Mouse (Mus musculus): ENCODE results near the gene Atf2.
"Not testable (repeated sequence)": the region's sequence is repeated elsewhere in the genome, so short reads cannot be mapped to it uniquely, and the experiment has no call there.

The Atf2 gene

DNA sequence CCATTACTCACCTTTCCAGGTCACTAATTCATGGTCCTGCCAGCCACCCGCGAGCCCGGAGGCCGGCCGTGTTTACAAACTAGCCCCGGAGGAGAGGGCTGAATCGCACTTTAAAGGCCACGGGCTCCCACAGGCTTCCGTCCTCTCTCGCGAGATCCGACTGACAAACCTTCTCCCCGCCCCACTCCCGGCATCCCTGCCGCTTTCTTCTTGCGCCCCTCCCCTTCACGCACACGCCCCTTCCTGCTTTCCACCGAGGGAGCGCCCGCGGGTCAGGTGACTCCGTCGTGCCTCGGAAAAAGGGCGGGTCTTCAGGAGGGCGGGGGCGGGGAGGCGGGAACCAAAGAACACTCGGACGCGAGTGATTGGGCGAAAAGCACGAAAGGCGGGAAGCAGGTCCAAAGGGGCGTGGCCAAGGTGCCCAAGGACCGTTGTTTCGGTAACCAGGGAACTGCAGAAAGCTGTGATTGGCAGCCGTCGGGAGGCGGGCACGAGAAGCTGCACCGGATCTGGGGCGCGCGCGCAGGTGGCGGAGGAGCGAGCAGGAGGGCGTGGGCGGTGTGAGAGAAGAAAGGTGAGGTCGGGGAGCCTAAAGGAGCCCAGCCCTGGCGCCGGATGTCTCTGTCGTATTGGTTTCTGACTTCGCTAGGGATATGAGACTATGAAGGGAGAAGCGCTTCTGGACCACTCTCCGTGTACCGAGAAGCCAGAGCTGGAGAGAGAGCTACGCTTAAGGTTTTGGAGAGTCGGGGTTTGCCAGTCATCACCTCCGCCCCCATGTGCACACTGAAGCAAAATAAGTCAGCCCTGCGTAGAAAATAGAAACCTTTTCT lies at the start of gene Atf2:
Atf2 (minus strand) TSS at position 176 of the 833 bp plus-strand sequence.
- peak; percentile 99 for DNase-seq (ENCODE audit: low read depth, low spot score)

- no peak for DNase-seq (ENCODE audit: low read depth, low spot score)
These were observed 48.8 kb upstream of the Atf2 start for GRCm38 (mm10) chr2:73941281-73941680.

GRCm38 (mm10) chr2:73940471-73940870 lies 48.0 kb upstream of the Atf2 start:
- no peak for DNase-seq (ENCODE audit: low read depth, low spot score)

GRCm38 (mm10) chr2:73938896-73939295 lies 46.5 kb upstream of the Atf2 start:
- DNase-seq (ENCODE audit: low read depth, low spot score): no peak

DNA sequence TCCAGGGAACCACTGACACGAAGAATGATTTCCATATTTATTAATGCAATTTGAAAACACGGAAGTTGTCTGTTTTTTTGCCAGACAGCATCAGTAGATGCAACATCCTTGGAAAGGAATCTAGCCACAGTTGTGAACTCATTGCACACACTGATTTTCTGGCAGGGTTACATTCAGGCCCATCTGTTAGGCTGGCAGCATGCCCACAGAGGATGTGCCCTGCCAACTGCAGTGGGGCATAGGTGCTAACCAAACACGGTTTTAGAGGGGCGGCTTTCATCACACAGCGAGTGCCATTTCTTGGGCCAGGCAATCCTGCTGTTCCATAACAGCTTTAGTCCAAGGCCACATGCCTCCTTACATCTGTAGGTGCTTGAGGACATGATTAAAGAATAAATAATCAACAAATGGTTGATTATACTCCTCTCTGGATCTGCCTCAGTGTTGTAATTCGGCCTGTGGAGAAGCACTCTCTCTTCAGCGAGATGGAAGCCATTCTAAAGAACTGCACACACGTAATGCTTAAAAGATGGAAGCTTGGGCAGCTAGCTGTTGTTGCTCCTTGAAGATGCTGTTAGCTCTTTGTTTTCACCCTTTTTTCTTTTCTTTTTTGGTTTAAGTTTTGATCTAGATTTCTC lies 40.4 kb upstream of the Atf2 start:
- no peak for DNase-seq (ENCODE audit: low read depth, low spot score)

- DNase-seq (ENCODE audit: low read depth, low spot score): no peak
These were observed 35.3 kb upstream of the Atf2 start for GRCm38 (mm10) chr2:73927711-73928110.

- no peak for DNase-seq (ENCODE audit: low read depth, low spot score)
These were observed 33.1 kb upstream of the Atf2 start for GRCm38 (mm10) chr2:73925539-73925938.

GRCm38 (mm10) chr2:73925089-73925488 lies 32.6 kb upstream of the Atf2 start:
- DNase-seq (ENCODE audit: low read depth, low spot score): no peak

DNA sequence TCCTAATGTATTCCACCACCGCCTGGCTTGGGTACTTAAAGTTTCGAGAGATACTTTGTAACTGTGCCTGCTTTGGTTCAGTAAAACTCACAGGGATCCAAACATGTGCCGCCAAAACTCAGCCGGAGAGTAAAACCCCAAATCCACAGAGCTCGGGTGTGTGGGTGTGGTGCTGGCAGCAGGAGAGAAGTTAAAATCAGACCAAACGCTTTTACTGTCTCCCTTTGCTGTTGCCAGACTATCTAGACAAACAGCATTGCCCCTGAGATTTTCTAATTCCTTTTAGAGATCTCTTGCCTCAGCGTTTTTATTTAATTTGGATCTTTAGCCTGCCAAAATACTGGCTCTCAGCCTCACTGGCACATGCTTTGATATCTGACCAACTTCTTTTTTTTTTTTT lies 27.2 kb upstream of the Atf2 start:
- no peak for DNase-seq (ENCODE audit: low read depth, low spot score)

DNA sequence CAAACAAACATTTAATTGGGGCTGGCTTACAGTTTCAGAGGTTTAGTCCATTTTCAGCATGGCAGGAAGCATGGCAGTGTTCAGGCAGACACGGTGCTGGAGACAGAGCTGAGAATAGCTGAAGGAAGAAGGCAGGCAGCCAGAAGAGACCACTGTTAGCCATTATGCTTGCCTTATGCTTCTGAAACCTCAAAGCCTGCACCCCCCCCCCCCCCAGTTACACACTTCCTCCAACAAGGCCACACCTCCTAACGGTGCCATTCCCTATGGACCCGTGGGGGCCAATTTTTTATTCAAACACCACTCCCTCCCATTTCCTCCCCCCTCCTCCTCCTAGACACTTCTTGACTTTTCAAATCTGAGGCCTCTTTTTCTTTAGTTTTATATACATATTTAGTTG lies 19.8 kb upstream of the Atf2 start:
- no peak for DNase-seq (ENCODE audit: low read depth, low spot score)

DNA sequence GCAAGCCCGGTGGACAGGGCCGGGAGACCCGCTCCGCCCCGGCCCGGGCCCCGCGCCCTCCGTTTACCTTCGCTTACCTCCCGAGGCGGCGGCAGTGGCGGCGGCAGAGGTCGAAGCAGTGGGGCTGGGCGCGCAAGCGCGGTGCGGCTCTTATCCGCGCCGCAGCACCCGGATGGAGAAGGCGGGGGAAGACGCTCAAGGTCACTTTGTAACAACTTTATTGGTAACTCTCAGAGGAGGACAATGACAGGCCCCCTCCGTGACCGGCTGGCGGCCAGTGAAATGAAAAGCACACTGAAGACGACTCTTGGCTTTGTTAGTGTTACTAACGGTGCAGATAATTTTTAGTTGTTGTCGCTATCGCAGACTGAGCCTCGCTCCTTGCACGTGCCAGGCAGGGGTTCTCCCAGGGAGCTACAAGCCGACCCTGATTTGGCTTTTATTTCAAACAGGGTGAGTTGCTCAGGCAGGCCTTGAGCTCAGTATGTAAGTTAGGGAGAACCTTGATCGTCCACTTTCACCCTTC lies 18.8 kb upstream of the Atf2 start, which contains the start of gene Atp5g3:
Atp5g3 (minus strand) TSS at position 152 of the 526 bp plus-strand sequence.
- peak; percentile 77 for DNase-seq (ENCODE audit: low read depth, low spot score)

DNA sequence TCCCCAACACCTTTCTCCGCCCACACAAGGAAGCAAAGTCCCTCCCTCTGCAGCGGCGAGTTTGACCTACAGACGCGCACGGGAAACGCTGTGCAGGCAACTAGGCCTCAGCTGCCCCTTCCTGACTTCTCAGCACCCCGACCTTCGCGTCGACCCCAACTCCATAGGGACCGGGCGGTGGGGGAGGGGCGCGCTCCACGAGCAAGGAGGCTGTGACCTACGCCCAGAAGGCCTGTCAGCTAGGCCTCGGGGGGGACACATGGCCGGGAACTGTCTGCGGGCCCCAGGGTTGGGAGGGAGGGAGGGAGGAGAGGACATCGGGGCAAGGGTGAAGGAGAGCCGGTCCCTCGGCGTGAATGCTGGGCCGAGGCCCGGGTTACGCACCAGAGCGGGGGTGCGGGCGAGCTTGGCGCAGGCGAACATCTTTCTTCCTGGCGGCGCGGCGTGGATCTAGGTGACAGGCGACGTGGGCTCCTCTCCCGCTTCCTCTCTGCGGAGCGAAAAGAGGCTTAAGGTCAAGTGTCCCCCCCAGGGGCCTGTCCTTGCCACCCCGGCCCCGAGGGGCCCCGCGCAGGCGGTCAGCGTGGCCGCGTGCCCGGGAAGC lies 18.2 kb upstream of the Atf2 start:
- peak; percentile 44 for DNase-seq (ENCODE audit: low read depth, low spot score)

DNA sequence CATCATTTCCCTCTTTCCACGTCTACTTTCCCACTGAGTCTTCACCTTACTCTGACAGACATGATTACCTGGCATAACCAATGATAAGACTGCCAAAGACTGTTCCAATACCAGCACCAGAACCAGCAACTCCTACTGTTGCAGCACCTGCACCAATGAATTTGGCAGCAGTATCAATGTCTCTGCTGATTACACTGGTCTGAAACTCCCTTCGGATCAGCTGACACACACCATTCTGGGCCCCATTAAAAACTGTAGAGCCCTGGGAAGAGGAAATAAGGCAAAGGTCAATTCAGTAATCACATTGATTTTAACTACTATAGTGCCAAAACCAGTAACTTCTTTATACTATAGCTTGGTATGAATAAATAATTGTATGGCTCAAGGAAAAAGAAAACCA lies 16.7 kb upstream of the Atf2 start:
- DNase-seq (ENCODE audit: low read depth, low spot score): no peak

DNA sequence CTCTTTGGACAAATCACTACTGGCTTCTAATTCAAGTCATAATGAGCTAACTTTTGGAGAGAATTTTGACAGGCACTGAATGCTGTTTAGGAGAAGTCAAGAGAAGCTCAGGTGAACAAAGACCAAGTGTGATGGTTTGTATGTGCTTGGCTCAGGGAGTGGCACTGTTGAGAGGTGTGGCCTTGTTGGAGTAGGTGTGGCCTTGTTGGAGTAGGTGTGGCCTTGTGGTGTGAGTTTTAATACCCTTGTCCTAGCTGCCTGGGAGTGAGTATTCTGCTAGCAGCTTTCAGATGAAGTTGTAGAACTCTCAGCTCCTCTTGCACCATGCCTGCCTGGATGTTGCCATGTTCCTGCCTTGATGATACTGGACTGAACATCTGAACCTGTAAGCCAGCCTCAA lies 12.2 kb upstream of the Atf2 start:
- DNase-seq (ENCODE audit: low read depth, low spot score): not testable (repeated sequence)

DNA sequence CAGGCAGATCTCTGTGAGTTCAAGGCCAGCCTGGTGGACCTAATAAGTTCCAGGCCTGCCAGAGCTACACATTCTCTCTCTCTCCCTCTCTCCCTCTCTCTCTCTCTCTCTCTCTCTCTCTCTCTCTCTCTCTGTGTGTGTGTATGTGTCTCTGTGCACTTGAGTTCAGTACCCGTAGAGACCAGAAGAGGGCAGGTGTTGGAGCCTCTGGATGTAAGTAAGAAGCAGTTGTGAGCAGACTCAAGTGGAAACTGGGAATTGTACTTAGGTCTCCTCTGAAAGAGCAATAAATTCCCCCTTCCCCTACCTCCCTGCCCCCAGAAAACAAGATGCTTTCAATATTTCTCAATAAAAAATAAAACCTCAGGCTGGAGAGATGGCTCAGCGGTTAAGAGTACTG lies 11.1 kb upstream of the Atf2 start:
- no peak for DNase-seq (ENCODE audit: low read depth, low spot score)

GRCm38 (mm10) chr2:73902328-73902727 lies 9.9 kb upstream of the Atf2 start:
- not testable (repeated sequence) for DNase-seq (ENCODE audit: low read depth, low spot score)

DNA sequence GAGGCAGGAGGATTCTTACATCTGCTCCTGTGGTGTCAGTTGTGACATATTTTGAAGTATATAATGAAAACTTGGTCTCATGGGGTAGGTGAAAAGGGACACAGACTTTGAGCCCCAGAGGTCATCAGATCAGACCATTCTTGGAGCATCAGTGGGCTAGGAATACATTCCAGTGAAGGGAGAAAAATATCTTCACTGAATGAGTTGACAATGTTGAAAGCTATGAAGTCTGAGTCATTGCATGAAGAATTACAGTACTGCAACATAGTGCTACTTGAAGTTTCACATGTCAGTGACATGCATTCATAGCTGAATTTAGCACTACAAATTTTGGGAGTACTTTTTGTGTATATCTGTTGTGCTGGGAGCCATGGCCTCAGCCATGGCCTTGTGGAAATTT lies 8.7 kb upstream of the Atf2 start:
- no peak for DNase-seq (ENCODE audit: low read depth, low spot score)

GRCm38 (mm10) chr2:73900364-73900763 lies 7.9 kb upstream of the Atf2 start:
- DNase-seq (ENCODE audit: low read depth, low spot score): no peak

GRCm38 (mm10) chr2:73896919-73897318 lies 4.5 kb upstream of the Atf2 start:
- DNase-seq (ENCODE audit: low read depth, low spot score): not testable (repeated sequence)

DNA sequence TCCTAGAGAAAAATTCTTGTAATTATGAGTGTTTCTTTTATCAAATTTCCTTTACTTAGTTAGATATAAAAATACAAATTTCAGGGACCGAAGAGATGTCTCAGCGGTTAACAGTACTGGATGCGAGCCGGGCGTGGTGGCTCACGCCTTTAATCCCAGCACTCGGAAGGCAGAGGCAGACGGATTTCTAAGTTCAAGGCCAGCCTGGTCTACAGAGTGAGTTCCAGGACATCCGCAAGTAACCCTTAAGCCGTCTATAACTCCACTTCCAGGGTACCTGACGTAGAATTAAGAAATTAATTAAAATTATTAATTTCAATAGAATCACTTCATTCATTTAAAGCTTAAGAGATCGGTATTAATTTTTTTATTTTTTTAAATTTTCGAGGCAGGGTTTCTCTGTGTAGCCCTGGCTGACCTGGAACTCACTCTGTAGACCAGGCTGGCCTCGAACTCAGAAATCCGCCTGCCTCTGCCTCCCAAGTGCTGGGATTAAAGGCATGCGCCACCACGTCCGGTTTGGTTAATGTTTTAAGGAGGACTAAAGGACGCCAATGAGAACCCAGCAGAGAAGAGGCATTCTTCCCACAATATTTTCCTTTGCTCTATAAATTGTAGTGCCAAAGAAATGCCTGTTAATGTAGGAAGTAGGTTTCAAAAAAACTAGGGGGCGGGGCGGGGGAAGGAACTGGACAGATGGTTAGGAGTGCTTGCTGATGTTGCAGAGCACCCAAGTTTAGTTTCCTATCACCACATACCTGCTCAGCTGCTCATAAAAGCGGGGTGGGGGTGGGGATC lies 1.2 kb upstream of the Atf2 start:
- DNase-seq (ENCODE audit: low read depth, low spot score): peak; percentile 24

DNA sequence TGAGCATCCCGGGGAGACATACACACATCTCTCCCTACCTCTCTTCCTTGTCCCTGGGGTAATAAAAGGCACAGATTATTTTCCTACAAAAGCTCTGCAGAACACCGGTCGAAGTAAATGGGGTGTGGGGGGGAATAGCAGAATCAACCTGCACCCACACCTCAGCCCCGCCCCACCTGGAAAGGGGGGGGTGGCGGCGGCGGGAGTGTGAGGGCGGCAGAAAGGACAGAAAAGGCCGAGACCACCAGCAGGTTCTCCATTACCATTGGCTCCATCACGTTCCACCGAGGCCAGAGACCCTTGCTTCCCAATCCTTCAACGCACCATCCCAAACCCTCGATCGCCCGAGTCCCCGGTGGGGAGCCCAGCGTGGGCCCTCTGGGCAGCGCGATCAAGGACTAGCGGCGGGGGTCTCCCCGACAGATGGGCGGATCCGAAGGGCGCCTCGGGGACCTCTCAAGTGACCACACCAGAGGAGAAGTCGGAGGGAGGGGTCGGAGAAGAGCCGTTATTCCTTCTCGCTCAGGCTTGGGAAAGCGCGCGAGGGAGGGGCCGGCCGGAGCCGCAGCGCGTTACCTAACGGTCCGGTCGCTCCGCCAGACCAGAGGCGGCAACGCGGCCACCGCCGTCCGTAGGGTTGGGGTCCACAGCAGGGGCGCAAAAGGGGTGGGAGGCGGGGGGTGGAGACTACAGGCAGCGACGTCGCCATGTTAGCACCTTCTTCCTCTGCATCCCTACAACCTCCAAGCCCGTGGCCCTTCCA lies 557 bp downstream of the Atf2 start:
- peak; percentile 30 for DNase-seq (ENCODE audit: low read depth, low spot score)
